Mouse (Mus musculus): ENCODE measurements at regions not wholly inside any gene's neighbourhood (a gene's known extent, or its start where the extent isn't known, plus 50 kb on each side); places are given as distances from the start of the nearest gene placed in this dataset.

GRCm38 (mm10) chr14:105010742-105011141 lies 166.4 kb downstream of the Rbm26 start:
- DNase-seq (ENCODE audit: low spot score) (no peak), ATAC-seq (ENCODE audit: low FRiP score, low TSS enrichment) (no peak)
- Histone ChIP-seq H3K36me3 (ENCODE audit: control insufficient read depth, insufficient read depth, low read length) (no peaks in the 10 kb centered on the region), H3K4me3 (ENCODE audit: low read depth, low read length) (no peak overlapping the region), H3K27me3 (ENCODE audit: control insufficient read depth, insufficient read depth, low read length) (no peaks in the 10 kb centered on the region), H3K4me2 (replicated peaks; ENCODE audit: low read depth) (no peak overlapping the region), H3K9me3 (ENCODE audit: control insufficient read depth, low read length) (no peaks in the 10 kb centered on the region), H3K27ac (replicated peaks) (no peak overlapping the region), H3K4me1 (replicated peaks; ENCODE audit: control insufficient read depth, insufficient read depth) (no peaks in the 10 kb centered on the region), H3K9ac (ENCODE audit: low read length) (no peak overlapping the region)
- TF ChIP-seq CTCF (IDR thresholded peaks at IDR 0.05; ENCODE audit: low read depth) (no peak), EP300 (optimal IDR thresholded peaks at IDR 0.05) (no peak)

DNA sequence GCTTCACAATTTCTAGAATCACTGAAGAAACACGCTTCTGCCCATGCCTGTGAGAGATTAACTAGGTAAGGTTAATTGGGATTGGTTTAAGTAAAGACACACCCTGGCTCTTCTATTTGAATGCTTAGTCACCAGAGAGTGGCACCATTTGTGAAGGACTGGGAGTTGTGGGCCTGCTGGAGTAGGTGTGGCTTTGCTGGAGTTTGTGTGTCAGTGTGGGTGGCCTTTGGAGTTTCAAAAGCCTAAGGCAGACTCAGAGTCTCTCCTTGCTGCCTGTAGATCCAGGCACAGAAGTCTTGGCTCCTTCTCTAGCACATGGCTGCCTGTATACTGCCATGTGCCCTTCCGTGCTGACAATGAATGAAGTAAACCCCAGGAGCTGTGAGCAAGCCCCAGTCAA lies 168.8 kb downstream of the Rbm26 start:
- TF ChIP-seq EP300 (optimal IDR thresholded peaks at IDR 0.05): no peak
- no peak for TF ChIP-seq CTCF (IDR thresholded peaks at IDR 0.05; ENCODE audit: low read depth)
- H3K9ac ChIP-seq (ENCODE audit: low read length): no peak overlapping the region
- H3K27ac ChIP-seq (replicated peaks): no peak overlapping the region
- 69% methylated on average over 2 of the region's 2 CpGs for WGBS
- ATAC-seq (ENCODE audit: low FRiP score, low TSS enrichment) (no peak), DNase-seq (ENCODE audit: low spot score) (no peak)
- no peaks in the 10 kb centered on the region for H3K27me3 ChIP-seq (ENCODE audit: control insufficient read depth, insufficient read depth, low read length)
- H3K36me3 ChIP-seq (ENCODE audit: control insufficient read depth, insufficient read depth, low read length): no peaks in the 10 kb centered on the region
- H3K4me1 ChIP-seq (replicated peaks; ENCODE audit: control insufficient read depth, insufficient read depth): no peaks in the 10 kb centered on the region
- no peak overlapping the region for H3K4me2 ChIP-seq (replicated peaks; ENCODE audit: low read depth)
- no peaks in the 10 kb centered on the region for H3K9me3 ChIP-seq (ENCODE audit: control insufficient read depth, low read length)
- no peak overlapping the region for H3K4me3 ChIP-seq (ENCODE audit: low read depth, low read length)

DNA sequence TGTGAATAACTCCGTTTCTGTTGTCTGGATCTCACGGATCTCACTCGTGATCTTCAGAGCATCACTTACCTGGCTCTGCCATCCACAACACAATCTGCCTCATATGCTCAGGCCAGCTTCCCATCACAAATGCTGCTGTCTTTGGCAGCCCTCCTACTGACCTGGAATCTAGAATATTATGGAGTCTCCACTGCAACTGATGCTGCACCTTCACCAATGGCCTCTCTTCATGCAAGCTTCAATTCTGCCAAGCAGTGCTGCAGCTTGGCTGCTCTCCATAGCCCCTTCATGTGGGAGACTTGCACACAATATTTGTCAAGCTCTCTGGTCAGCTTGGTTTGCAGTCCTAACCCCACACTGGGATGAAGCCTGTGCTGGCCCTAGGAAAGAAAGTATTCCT lies 183.1 kb downstream of the Rbm26 start:
- H3K4me3 ChIP-seq (ENCODE audit: low read depth, low read length): no peak overlapping the region
- no peak for ATAC-seq (ENCODE audit: low FRiP score, low TSS enrichment)
- H3K27ac ChIP-seq (replicated peaks): no peak overlapping the region
- H3K9ac ChIP-seq (ENCODE audit: low read length): no peak overlapping the region
- no peaks in the 10 kb centered on the region for H3K36me3 ChIP-seq (ENCODE audit: control insufficient read depth, insufficient read depth, low read length)
- no peak for DNase-seq (ENCODE audit: low spot score)
- no peaks in the 10 kb centered on the region for H3K27me3 ChIP-seq (ENCODE audit: control insufficient read depth, insufficient read depth, low read length)
- H3K9me3 ChIP-seq (ENCODE audit: control insufficient read depth, low read length): no peaks in the 10 kb centered on the region
- H3K4me2 ChIP-seq (replicated peaks; ENCODE audit: low read depth): no peak overlapping the region
- 90% methylated on average over 3 of the region's 3 CpGs for whole genome bisulfite sequencing
- TF ChIP-seq CTCF (IDR thresholded peaks at IDR 0.05; ENCODE audit: low read depth) (no peak), EP300 (optimal IDR thresholded peaks at IDR 0.05) (no peak)
- no peaks in the 10 kb centered on the region for H3K4me1 ChIP-seq (replicated peaks; ENCODE audit: control insufficient read depth, insufficient read depth)

- TF ChIP-seq CTCF (IDR thresholded peaks at IDR 0.05; ENCODE audit: low read depth) (no peak), EP300 (optimal IDR thresholded peaks at IDR 0.05) (no peak)
- no peak for DNase-seq (ENCODE audit: low spot score)
Observed at GRCm38 (mm10) chr14:104966046-104966445, 211.1 kb downstream of the Rbm26 start.

GRCm38 (mm10) chr14:104943450-104943849 lies 233.7 kb downstream of the Rbm26 start:
- no peaks in the 10 kb centered on the region for H3K36me3 ChIP-seq (ENCODE audit: control insufficient read depth, insufficient read depth, low read length)
- H3K9me3 ChIP-seq (ENCODE audit: control insufficient read depth, low read length): no peaks in the 10 kb centered on the region
- H3K27ac ChIP-seq (replicated peaks): no peak overlapping the region
- WGBS: 85% methylated on average over 5 of the region's 5 CpGs
- no peak overlapping the region for H3K4me2 ChIP-seq (replicated peaks; ENCODE audit: low read depth)
- H3K4me1 ChIP-seq (replicated peaks; ENCODE audit: control insufficient read depth, insufficient read depth): no peaks in the 10 kb centered on the region
- no peak overlapping the region for H3K9ac ChIP-seq (ENCODE audit: low read length)
- H3K27me3 ChIP-seq (ENCODE audit: control insufficient read depth, insufficient read depth, low read length): no peaks in the 10 kb centered on the region
- ATAC-seq (ENCODE audit: low FRiP score, low TSS enrichment): no peak
- no peak for TF ChIP-seq EP300 (optimal IDR thresholded peaks at IDR 0.05)
- TF ChIP-seq CTCF (IDR thresholded peaks at IDR 0.05; ENCODE audit: low read depth): no peak
- H3K4me3 ChIP-seq (ENCODE audit: low read depth, low read length): no peak overlapping the region
- DNase-seq (ENCODE audit: low spot score): no peak

More at GRCm38 (mm10) chr14:104966046-104966445, 211.1 kb downstream of the Rbm26 start:
- H3K9me3 ChIP-seq (ENCODE audit: control insufficient read depth, low read length): no peaks in the 10 kb centered on the region
- no peak overlapping the region for H3K9ac ChIP-seq (ENCODE audit: low read length)
- H3K27me3 ChIP-seq (ENCODE audit: control insufficient read depth, insufficient read depth, low read length): no peaks in the 10 kb centered on the region
- H3K4me3 ChIP-seq (ENCODE audit: low read depth, low read length): no peak overlapping the region
- H3K4me2 ChIP-seq (replicated peaks; ENCODE audit: low read depth): no peak overlapping the region
- 50% methylated on average over 1 of the region's 1 CpGs for WGBS
- no peaks in the 10 kb centered on the region for H3K4me1 ChIP-seq (replicated peaks; ENCODE audit: control insufficient read depth, insufficient read depth)
- no peak for ATAC-seq (ENCODE audit: low FRiP score, low TSS enrichment)
- no peaks in the 10 kb centered on the region for H3K36me3 ChIP-seq (ENCODE audit: control insufficient read depth, insufficient read depth, low read length)
- no peak overlapping the region for H3K27ac ChIP-seq (replicated peaks)

GRCm38 (mm10) chr14:104939961-104940360 lies 237.2 kb downstream of the Rbm26 start:
- H3K9me3 ChIP-seq (ENCODE audit: control insufficient read depth, low read length): no peaks in the 10 kb centered on the region
- WGBS: 88% methylated on average over 15 of the region's 15 CpGs
- ATAC-seq (ENCODE audit: low FRiP score, low TSS enrichment) (no peak), DNase-seq (ENCODE audit: low spot score) (no peak)
- no peak for TF ChIP-seq CTCF (IDR thresholded peaks at IDR 0.05; ENCODE audit: low read depth)
- no peak for TF ChIP-seq EP300 (optimal IDR thresholded peaks at IDR 0.05)
- H3K4me3 ChIP-seq (ENCODE audit: low read depth, low read length): no peak overlapping the region
- H3K9ac ChIP-seq (ENCODE audit: low read length): no peak overlapping the region
- no peaks in the 10 kb centered on the region for H3K36me3 ChIP-seq (ENCODE audit: control insufficient read depth, insufficient read depth, low read length)
- no peaks in the 10 kb centered on the region for H3K4me1 ChIP-seq (replicated peaks; ENCODE audit: control insufficient read depth, insufficient read depth)
- H3K27ac ChIP-seq (replicated peaks): no peak overlapping the region
- H3K4me2 ChIP-seq (replicated peaks; ENCODE audit: low read depth): no peak overlapping the region
- H3K27me3 ChIP-seq (ENCODE audit: control insufficient read depth, insufficient read depth, low read length): no peaks in the 10 kb centered on the region
